Mouse (Mus musculus): Measurements from ENCODE around the gene Stard10. TPM values are rescaled to one million over a fixed set of nuclear protein-coding genes. Genes with fewer than 3 reads are reported as not detected.

Stard10 gene
- polyA plus RNA-seq, 1 experiment from 2014 or later: 74.1 TPM

GRCm38 (mm10) chr7:101383756-101384155, 66.9 kb downstream of the Stard10 start:
- Histone ChIP-seq H3K36me3 (ENCODE audit: insufficient read depth, low read length) (0 out of 2 replicates have a peak, but pooled peaks cover 5% of the 10 kb centered on the region), H3K9me3 (replicated peaks; ENCODE audit: low read length) (no peaks in the 10 kb centered on the region), H3K4me1 (replicated peaks; ENCODE audit: insufficient read depth, low read length) (peaks cover 39% of the 10 kb centered on the region), H3K27me3 (ENCODE audit: insufficient read depth, low read length) (no peaks in the 10 kb centered on the region), H3K9ac (ENCODE audit: low read depth, low read length) (no peak overlapping the region), H3K27ac (peak overlapping the region; percentile 83), H3K4me2 (ENCODE audit: low read length) (no peak overlapping the region), H3K4me3 (replicated peaks; ENCODE audit: low read depth, low read length) (no peak overlapping the region)
- 64% methylated on average over 3 of the region's 3 CpGs for WGBS
- ATAC-seq (replicated peaks; ENCODE audit: low FRiP score, low read depth): no peak
- no peak for DNase-seq (ENCODE audit: low spot score)
- TF ChIP-seq CTCF (IDR thresholded peaks at IDR 0.05; ENCODE audit: low read depth): no peak

GRCm38 (mm10) chr7:101384931-101385330, 68.0 kb downstream of the Stard10 start:
- Histone ChIP-seq H3K27me3 (ENCODE audit: insufficient read depth, low read length) (no peaks in the 10 kb centered on the region), H3K27ac (peak overlapping the region; percentile 83), H3K36me3 (ENCODE audit: insufficient read depth, low read length) (peaks cover 14% of the 10 kb centered on the region; the same call in 1 of the 2 replicates), H3K9ac (ENCODE audit: low read depth, low read length) (no peak overlapping the region; the same call in 1 of the 2 replicates), H3K4me1 (replicated peaks; ENCODE audit: insufficient read depth, low read length) (peaks cover 28% of the 10 kb centered on the region; the same call in 1 of the 2 replicates), H3K4me2 (ENCODE audit: low read length) (no peak overlapping the region), H3K4me3 (replicated peaks; ENCODE audit: low read depth, low read length) (no peak overlapping the region), H3K9me3 (replicated peaks; ENCODE audit: low read length) (no peaks in the 10 kb centered on the region)
- 38% methylated on average over 10 of the region's 10 CpGs for WGBS
- peak; percentile 38 for ATAC-seq (replicated peaks; ENCODE audit: low FRiP score, low read depth)
- DNase-seq (ENCODE audit: low spot score): no peak
- no peak for TF ChIP-seq CTCF (IDR thresholded peaks at IDR 0.05; ENCODE audit: low read depth)

GRCm38 (mm10) chr7:101385331-101385733, 68.4 kb downstream of the Stard10 start:
- WGBS: 31% methylated on average over 6 of the region's 6 CpGs
- ATAC-seq (replicated peaks; ENCODE audit: low FRiP score, low read depth) (peak; percentile 53), DNase-seq (ENCODE audit: low spot score) (peak; percentile 91)
- TF ChIP-seq CTCF (IDR thresholded peaks at IDR 0.05; ENCODE audit: low read depth): no peak
- Histone ChIP-seq H3K4me3 (replicated peaks; ENCODE audit: low read depth, low read length) (no peak overlapping the region), H3K27ac (peak overlapping the region; percentile 83), H3K4me2 (ENCODE audit: low read length) (peak overlapping the region; percentile 10; the same call in 1 of the 2 replicates), H3K27me3 (ENCODE audit: insufficient read depth, low read length) (no peaks in the 10 kb centered on the region), H3K9me3 (replicated peaks; ENCODE audit: low read length) (no peaks in the 10 kb centered on the region), H3K9ac (ENCODE audit: low read depth, low read length) (peak overlapping the region; percentile 18; the same call in 1 of the 2 replicates), H3K4me1 (replicated peaks; ENCODE audit: insufficient read depth, low read length) (peaks cover 27% of the 10 kb centered on the region; the same call in 1 of the 2 replicates), H3K36me3 (ENCODE audit: insufficient read depth, low read length) (peaks cover 18% of the 10 kb centered on the region; the same call in 1 of the 2 replicates)

GRCm38 (mm10) chr7:101385866-101386452, 69.1 kb downstream of the Stard10 start:
- H3K4me3 ChIP-seq (replicated peaks; ENCODE audit: low read depth, low read length): no peak overlapping the region
- peak overlapping the region; percentile 18; the same call in 1 of the 2 replicates for H3K9ac ChIP-seq (ENCODE audit: low read depth, low read length)
- H3K4me1 ChIP-seq (replicated peaks; ENCODE audit: insufficient read depth, low read length): peaks cover 27% of the 10 kb centered on the region; the same call in 1 of the 2 replicates
- H3K27me3 ChIP-seq (ENCODE audit: insufficient read depth, low read length): no peaks in the 10 kb centered on the region
- H3K27ac ChIP-seq: peak overlapping the region; percentile 83
- peak overlapping the region; percentile 10 for H3K4me2 ChIP-seq (ENCODE audit: low read length)
- ATAC-seq (replicated peaks; ENCODE audit: low FRiP score, low read depth): peak; percentile 48
- TF ChIP-seq CTCF (IDR thresholded peaks at IDR 0.05; ENCODE audit: low read depth): no peak
- H3K36me3 ChIP-seq (ENCODE audit: insufficient read depth, low read length): peaks cover 19% of the 10 kb centered on the region; the same call in 1 of the 2 replicates
- H3K9me3 ChIP-seq (replicated peaks; ENCODE audit: low read length): no peaks in the 10 kb centered on the region
- peak; percentile 66 for DNase-seq (ENCODE audit: low spot score)
- WGBS: 40% methylated on average over 10 of the region's 10 CpGs

GRCm38 (mm10) chr7:101389256-101389655, 72.4 kb downstream of the Stard10 start:
- Histone ChIP-seq H3K36me3 (ENCODE audit: insufficient read depth, low read length) (peaks cover 19% of the 10 kb centered on the region; the same call in 1 of the 2 replicates), H3K4me2 (ENCODE audit: low read length) (no peak overlapping the region), H3K9ac (ENCODE audit: low read depth, low read length) (no peak overlapping the region), H3K9me3 (replicated peaks; ENCODE audit: low read length) (no peaks in the 10 kb centered on the region), H3K27me3 (ENCODE audit: insufficient read depth, low read length) (no peaks in the 10 kb centered on the region), H3K27ac (no peak overlapping the region), H3K4me1 (replicated peaks; ENCODE audit: insufficient read depth, low read length) (peaks cover 32% of the 10 kb centered on the region), H3K4me3 (replicated peaks; ENCODE audit: low read depth, low read length) (no peak overlapping the region)
- WGBS: 86% methylated on average over 6 of the region's 6 CpGs
- no peak for TF ChIP-seq CTCF (IDR thresholded peaks at IDR 0.05; ENCODE audit: low read depth)
- ATAC-seq (replicated peaks; ENCODE audit: low FRiP score, low read depth): no peak
- no peak for DNase-seq (ENCODE audit: low spot score)

GRCm38 (mm10) chr7:101391909-101392479, 75.1 kb downstream of the Stard10 start:
- H3K27ac ChIP-seq: peak overlapping the region; percentile 95

More at GRCm38 (mm10) chr7:101391909-101392479, 75.1 kb downstream of the Stard10 start:
- Histone ChIP-seq H3K4me2 (ENCODE audit: low read length) (no peak overlapping the region), H3K9me3 (replicated peaks; ENCODE audit: low read length) (no peaks in the 10 kb centered on the region), H3K9ac (ENCODE audit: low read depth, low read length) (no peak overlapping the region), H3K36me3 (ENCODE audit: insufficient read depth, low read length) (peaks cover 26% of the 10 kb centered on the region; the same call in 1 of the 2 replicates), H3K4me1 (replicated peaks; ENCODE audit: insufficient read depth, low read length) (peaks cover 13% of the 10 kb centered on the region), H3K4me3 (replicated peaks; ENCODE audit: low read depth, low read length) (no peak overlapping the region), H3K27me3 (ENCODE audit: insufficient read depth, low read length) (no peaks in the 10 kb centered on the region)
- DNase-seq (ENCODE audit: low spot score) (peak; percentile 90), ATAC-seq (replicated peaks; ENCODE audit: low FRiP score, low read depth) (peak; percentile 15; the same call in 1 of the 2 replicates)
- WGBS: 54% methylated on average over 4 of the region's 4 CpGs
- TF ChIP-seq CTCF (IDR thresholded peaks at IDR 0.05; ENCODE audit: low read depth): no peak
